Mouse (Mus musculus) retina, embryonic 14.5 days (tissue): ENCODE measurements around the gene Ropn1l.

Experiments used
- DNase-seq: peaks from one replicate; pipeline ENCODE4 v3.0.0-alpha.2; 2015; ENCODE audit warnings: low spot score

Gene Ropn1l

GRCm38 (mm10) chr15:31447121-31447520 lies 6.4 kb downstream of the Ropn1l start:
- DNase-seq = peak; percentile 78

GRCm38 (mm10) chr15:31442698-31443097 lies 10.8 kb downstream of the Ropn1l start:
- DNase-seq = no peak

GRCm38 (mm10) chr15:31441996-31442395 lies 11.5 kb downstream of the Ropn1l start:
- no peak for DNase-seq

GRCm38 (mm10) chr15:31436811-31437210 lies 16.7 kb downstream of the Ropn1l start:
- DNase-seq = no peak

GRCm38 (mm10) chr15:31436083-31436482 lies 17.5 kb downstream of the Ropn1l start:
- no peak for DNase-seq

GRCm38 (mm10) chr15:31433768-31434167 lies 19.8 kb downstream of the Ropn1l start:
- DNase-seq = no peak

GRCm38 (mm10) chr15:31431847-31432246 lies 21.7 kb downstream of the Ropn1l start:
- DNase-seq = no peak

GRCm38 (mm10) chr15:31430014-31430413 lies 23.5 kb downstream of the Ropn1l start:
- no peak for DNase-seq

- no peak for DNase-seq
Measured at GRCm38 (mm10) chr15:31429429-31429828, 24.1 kb downstream of the Ropn1l start.

- no peak for DNase-seq
Measured at GRCm38 (mm10) chr15:31428571-31428970, 25.0 kb downstream of the Ropn1l start.

GRCm38 (mm10) chr15:31427390-31427789 lies 26.1 kb downstream of the Ropn1l start:
- DNase-seq = no peak

- no peak for DNase-seq
Measured at GRCm38 (mm10) chr15:31426066-31426706, 27.4 kb downstream of the Ropn1l start.

GRCm38 (mm10) chr15:31422649-31423369 lies 30.7 kb downstream of the Ropn1l start:
- no peak for DNase-seq

GRCm38 (mm10) chr15:31419037-31419436 lies 34.5 kb downstream of the Ropn1l start:
- DNase-seq = peak; percentile 29

- no peak for DNase-seq
Measured at GRCm38 (mm10) chr15:31418686-31419024, 34.9 kb downstream of the Ropn1l start.

- DNase-seq = no peak
Measured at GRCm38 (mm10) chr15:31417796-31418685, 35.5 kb downstream of the Ropn1l start.

- no peak for DNase-seq
Measured at GRCm38 (mm10) chr15:31417409-31417795, 36.1 kb downstream of the Ropn1l start.

GRCm38 (mm10) chr15:31415181-31415580 lies 38.4 kb downstream of the Ropn1l start:
- DNase-seq = no peak

- no peak for DNase-seq
Measured at GRCm38 (mm10) chr15:31414179-31414898, 39.2 kb downstream of the Ropn1l start.

- no peak for DNase-seq
Measured at GRCm38 (mm10) chr15:31413662-31414061, 39.9 kb downstream of the Ropn1l start.

GRCm38 (mm10) chr15:31412933-31413332 lies 40.6 kb downstream of the Ropn1l start:
- no peak for DNase-seq

GRCm38 (mm10) chr15:31412436-31412835 lies 41.1 kb downstream of the Ropn1l start:
- no peak for DNase-seq
